Mouse (Mus musculus) CH12.LX (cell line): Measurements from ENCODE around the gene Immp2l. TPM values are rescaled to one million over a fixed set of nuclear protein-coding genes. Genes with fewer than 3 reads are reported as not detected.

ENCODE experiments used
- DNase-seq: peaks from one replicate; pipeline ENCODE4 v3.0.0-alpha.2; 2013; ENCODE audit errors: extremely low read depth
- H3K27ac ChIP-seq: 2 replicates; pipeline ENCODE4 v1.5.1; 2012; ENCODE audit warnings: low read depth, mild to moderate bottlenecking, control low read depth, moderate library complexity; ENCODE audit not compliant: insufficient read depth
- H3K27me3 ChIP-seq: replicated peaks from 2 replicates; pipeline ENCODE3; 2012; ENCODE audit warnings: inconsistent platforms
- H3K36me3 ChIP-seq, 2 experiments: replicated peaks in 1 of 2; 2 replicates each; pipeline versions ENCODE3 to v1.6.1; 2012; ENCODE audit warnings: inconsistent platforms in 1 of 2, low read length in 1 of 2, mild to moderate bottlenecking in 1 of 2, mixed read lengths in 1 of 2, moderate library complexity in 1 of 2; ENCODE audit not compliant: control insufficient read depth in 1 of 2, insufficient read depth in 1 of 2
- H3K4me1 ChIP-seq, 2 experiments: 2 replicates each; pipeline ENCODE4 v1.6.1; 2012; ENCODE audit warnings: inconsistent platforms in 1 of 2, moderate library complexity in 1 of 2; ENCODE audit not compliant: insufficient read depth in 2 of 2, control insufficient read depth in 1 of 2
- H3K4me2 ChIP-seq: 2 replicates; pipeline ENCODE4 v1.6.1; 2012; ENCODE audit warnings: low read depth, mild to moderate bottlenecking, control low read depth; ENCODE audit not compliant: poor library complexity, insufficient read depth, severe bottlenecking
- H3K4me3 ChIP-seq, 3 experiments: fragments of 150-350 bp in 1 of 3; sonication (generic) in 1 of 3; replicated peaks in 1 of 3; 2 replicates each; pipeline versions ENCODE3 to v1.5.1; 2011 to 2012; ENCODE audit warnings: low read depth in 2 of 3, low read length in 2 of 3, mild to moderate bottlenecking in 2 of 3, moderate library complexity in 2 of 3, control low read depth in 1 of 3, improper control_type of control experiment in 1 of 3, inconsistent platforms in 1 of 3, mixed read lengths in 1 of 3; ENCODE audit not compliant: poor library complexity in 1 of 3
- H3K79me2 ChIP-seq: replicated peaks from 2 replicates; pipeline ENCODE4 v1.6.1; 2012; ENCODE audit warnings: mild to moderate bottlenecking, moderate library complexity; ENCODE audit not compliant: control insufficient read depth, poor library complexity, insufficient read depth, severe bottlenecking; ENCODE audit errors: extremely low read depth
- H3K9ac ChIP-seq: 2 replicates; pipeline ENCODE4 v1.6.1; 2012; ENCODE audit warnings: low read depth, mild to moderate bottlenecking, control low read depth, moderate library complexity; ENCODE audit not compliant: insufficient read depth
- H3K9me3 ChIP-seq: replicated peaks from 2 replicates; pipeline ENCODE3; 2012; ENCODE audit warnings: low read length, inconsistent platforms, mixed read lengths
- BHLHE40 ChIP-seq: IDR thresholded peaks from 2 replicates; pipeline ENCODE4 v1.6.1; 2011; ENCODE audit warnings: mild to moderate bottlenecking, low read depth, low read length, improper control_type of control experiment
- CHD1 ChIP-seq: IDR thresholded peaks from 2 replicates; pipeline ENCODE4 v1.6.1; 2012; ENCODE audit warnings: low read depth, low read length, improper control_type of control experiment, inconsistent platforms
- CHD2 ChIP-seq: IDR thresholded peaks from 2 replicates; pipeline ENCODE4 v1.6.1; 2011; ENCODE audit warnings: low read length, improper control_type of control experiment
- CTCF ChIP-seq, 2 experiments: IDR thresholded peaks in 1 of 2; conservative IDR thresholded peaks in 1 of 2; 2 replicates each; pipeline ENCODE4 v1.5.1; 2011 to 2012; ENCODE audit warnings: low read depth in 2 of 2, low read length in 2 of 2, improper control_type of control experiment in 1 of 2, inconsistent platforms in 1 of 2, mild to moderate bottlenecking in 1 of 2, moderate library complexity in 1 of 2
- E2F4 ChIP-seq: IDR thresholded peaks from 2 replicates; pipeline ENCODE4 v1.6.1; 2011; ENCODE audit warnings: low read depth, low read length, improper control_type of control experiment; ENCODE audit not compliant: insufficient replicate concordance
- IRF4 ChIP-seq: IDR thresholded peaks from 2 replicates; pipeline ENCODE4 v1.6.1; 2014; ENCODE audit warnings: low read depth, mild to moderate bottlenecking, inconsistent platforms, low read length, improper control_type of control experiment
- JUN ChIP-seq: IDR thresholded peaks from 2 replicates; pipeline ENCODE4 v1.6.1; 2011; ENCODE audit warnings: low read depth, mild to moderate bottlenecking, low read length, improper control_type of control experiment, moderate library complexity; ENCODE audit not compliant: insufficient read depth
- JUND ChIP-seq: conservative IDR thresholded peaks from 2 replicates; pipeline ENCODE4 v1.6.1; 2011; ENCODE audit warnings: low read depth, low read length, improper control_type of control experiment
- KAT2A ChIP-seq: IDR thresholded peaks from 2 replicates; pipeline ENCODE4 v1.6.1; 2012; ENCODE audit warnings: low read length, improper control_type of control experiment, inconsistent platforms; ENCODE audit not compliant: insufficient replicate concordance
- MAFK ChIP-seq: IDR thresholded peaks from 2 replicates; pipeline ENCODE4 v1.6.1; 2011; ENCODE audit warnings: low read length, improper control_type of control experiment; ENCODE audit not compliant: insufficient replicate concordance
- MAZ ChIP-seq: IDR thresholded peaks from 2 replicates; pipeline ENCODE4 v1.6.1; 2012; ENCODE audit warnings: low read depth, mild to moderate bottlenecking, inconsistent platforms, low read length, improper control_type of control experiment, moderate library complexity
- MEF2A ChIP-seq: IDR thresholded peaks from 2 replicates; pipeline ENCODE4 v1.6.1; 2014; ENCODE audit warnings: low read depth, mild to moderate bottlenecking, inconsistent platforms, low read length, improper control_type of control experiment, borderline replicate concordance
- NELFE ChIP-seq: IDR thresholded peaks from 2 replicates; pipeline ENCODE4 v1.6.1; 2011; ENCODE audit warnings: low read depth, low read length, improper control_type of control experiment
- PAX5 ChIP-seq: IDR thresholded peaks from 2 replicates; pipeline ENCODE4 v1.6.1; 2012; ENCODE audit warnings: low read length, inconsistent platforms, mixed read lengths
- POLR2AphosphoS2 ChIP-seq: IDR thresholded peaks from 2 replicates; pipeline ENCODE4 v1.6.1; 2011; ENCODE audit warnings: low read depth, low read length, improper control_type of control experiment
- SIN3A ChIP-seq: IDR thresholded peaks from 2 replicates; pipeline ENCODE4 v1.6.1; 2012; ENCODE audit warnings: low read length, improper control_type of control experiment, inconsistent platforms
- SMC3 ChIP-seq: IDR thresholded peaks from 2 replicates; pipeline ENCODE4 v1.6.1; 2011; ENCODE audit warnings: low read depth, low read length, improper control_type of control experiment
- UBTF ChIP-seq: IDR thresholded peaks from 2 replicates; pipeline ENCODE4 v1.6.1; 2012; ENCODE audit warnings: low read depth, mild to moderate bottlenecking, inconsistent platforms, low read length, improper control_type of control experiment, moderate library complexity
- USF2 ChIP-seq: conservative IDR thresholded peaks from 2 replicates; pipeline ENCODE4 v1.6.1; 2011; ENCODE audit warnings: low read depth, low read length, improper control_type of control experiment
- ZC3H11A ChIP-seq: IDR thresholded peaks from 2 replicates; pipeline ENCODE4 v1.6.1; 2012; ENCODE audit warnings: low read depth, mild to moderate bottlenecking, inconsistent platforms, low read length, improper control_type of control experiment
- ZMIZ1 ChIP-seq: IDR thresholded peaks from 2 replicates; pipeline ENCODE4 v1.6.1; 2012; ENCODE audit warnings: low read depth, mild to moderate bottlenecking, inconsistent platforms, low read length, improper control_type of control experiment
- dilution Hi-C: fragments of 300-500 bp; cut with MboI; formaldehyde crosslinking; loops from 2 replicates; pipeline ENCODE4 v1.14.3; 2020; ENCODE audit warnings: low sequenced_read_pairs; ENCODE audit not compliant: extremely low pct_unique_long_range_greater_than_20kb, extremely low pct_ligation_motif_present
- in situ Hi-C: fragments of 300-500 bp; cut with MboI; formaldehyde crosslinking; loops from 3 replicates; pipeline ENCODE4 v1.14.3; 2019; ENCODE audit warnings: low sequenced_read_pairs, low pct_ligation_motif_present, low pct_unique_long_range_greater_than_20kb, mixed read lengths
- polyA plus RNA-seq: library from polyadenylated mRNA; unstranded; fragments of >175 nt; gene quantifications from 2 replicates; pipeline ENCODE4 v1.2.1, GENCODE M21; 2012; ENCODE audit warnings: low read depth; ENCODE audit not compliant: insufficient read length
- total RNA-seq, 2 experiments: library from RNA; depleted of rRNA; stranded (reverse); fragments of 300-350 nt in 1 of 2; fragments of >200 nt in 1 of 2; gene quantifications; 2 replicates each; pipeline ENCODE4 v1.2.3; 2012 to 2014

The Immp2l gene
- total and polyA plus RNA-seq, 3 experiments = 4.8 to 16.5 (median 9.9) TPM

DNA sequence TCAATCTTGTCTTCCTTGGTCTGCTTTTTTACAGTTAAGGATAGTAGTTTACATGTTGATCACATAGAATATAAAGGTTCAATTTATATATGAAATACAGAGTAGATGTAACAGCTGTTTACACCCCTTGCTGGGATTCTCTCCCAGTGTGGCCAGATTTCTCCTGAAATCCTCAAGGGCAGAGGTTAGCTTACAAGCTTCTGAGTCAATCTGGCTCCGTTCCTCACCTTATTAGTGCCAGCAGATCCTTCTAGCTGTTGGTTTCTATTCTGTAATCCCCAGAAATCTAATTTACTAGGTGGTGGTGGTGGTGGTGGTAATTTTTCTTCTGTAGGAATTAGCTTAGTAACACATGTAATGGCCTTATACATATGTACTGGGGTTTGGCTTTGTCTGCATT lies 199.8 kb downstream of the Immp2l start:
- H3K36me3 ChIP-seq = no peaks in the 10 kb centered on the region
- dilution Hi-C loops (no loop called here), in situ Hi-C loops (loop anchor here (25.0 kb wide), 1 partner anchor 386 kb away; no protein-coding TSS in a partner anchor)
- no peaks in the 10 kb centered on the region for H3K27me3 ChIP-seq
- peaks cover 0 to 8% of the 10 kb centered on the region in 2 experiments; a peak in 1 of 4 replicates for H3K4me1 ChIP-seq
- no peak overlapping the region for H3K27ac ChIP-seq
- no peaks in the 10 kb centered on the region for H3K79me2 ChIP-seq
- no peaks in the 10 kb centered on the region for H3K9me3 ChIP-seq
- H3K9ac ChIP-seq = no peak overlapping the region
- H3K4me3 ChIP-seq = no peak overlapping the region
- H3K4me2 ChIP-seq = no peak overlapping the region
- no peak for DNase-seq
- TF ChIP-seq MAZ (no peak), MAFK (no peak), E2F4 (no peak)

DNA sequence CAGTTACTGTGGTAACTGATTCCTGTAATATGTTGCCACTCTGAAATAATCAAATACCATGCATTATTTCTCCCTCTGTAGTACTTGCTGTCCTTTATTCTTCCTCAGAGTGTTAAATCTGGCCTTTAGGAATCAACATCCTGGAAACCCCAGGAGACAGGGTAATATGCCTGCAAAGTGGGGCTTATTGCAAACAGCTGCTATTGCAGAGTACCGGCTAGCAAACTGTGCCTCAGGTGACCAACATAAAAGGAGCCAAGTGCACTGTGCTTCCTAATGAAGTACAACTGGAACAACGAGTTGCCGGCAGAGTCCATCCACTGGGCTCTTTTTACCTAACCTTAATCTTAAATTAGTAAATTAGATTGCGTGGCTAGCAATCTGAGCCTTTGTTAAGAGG lies 200.6 kb downstream of the Immp2l start:
- no peak overlapping the region for H3K4me3 ChIP-seq
- in situ Hi-C loops = loop anchor here (25.0 kb wide), 1 partner anchor 387 kb away; no protein-coding TSS in a partner anchor
- no peak for TF ChIP-seq UBTF
- TF ChIP-seq MAFK = no peak
- TF ChIP-seq ZMIZ1 = no peak
- no peak for TF ChIP-seq BHLHE40
- no peak for TF ChIP-seq PAX5
- no peak for TF ChIP-seq ZC3H11A
- no peak for TF ChIP-seq KAT2A
- TF ChIP-seq CHD2 = no peak
- TF ChIP-seq POLR2AphosphoS2 = no peak
- no peak for TF ChIP-seq USF2
- no peak for TF ChIP-seq CTCF (conservative IDR thresholded peaks at IDR 0.05 in 1 of 2, IDR thresholded peaks at IDR 0.05 in 1 of 2; ENCODE audit: low read depth in 2 of 2, low read length in 2 of 2)
- no peak for TF ChIP-seq CHD1
- TF ChIP-seq MEF2A = no peak
- TF ChIP-seq JUND = no peak
- no peak for TF ChIP-seq SIN3A
- no peak for TF ChIP-seq JUN
- no peak for TF ChIP-seq IRF4
- no peak for TF ChIP-seq NELFE
- TF ChIP-seq SMC3 = no peak
- TF ChIP-seq MAZ = no peak
- H3K79me2 ChIP-seq = no peaks in the 10 kb centered on the region
- H3K27me3 ChIP-seq = no peaks in the 10 kb centered on the region
- no peak overlapping the region for H3K27ac ChIP-seq
- no peak overlapping the region for H3K4me2 ChIP-seq
- no peaks in the 10 kb centered on the region for H3K36me3 ChIP-seq
- DNase-seq = no peak
- H3K9me3 ChIP-seq = no peaks in the 10 kb centered on the region
- H3K9ac ChIP-seq = no peak overlapping the region
- peaks cover 0 to 10% of the 10 kb centered on the region in 2 experiments; a peak in 1 of 4 replicates for H3K4me1 ChIP-seq
- dilution Hi-C loops = no loop called here
